Comparison of ENCODE assay signal across 11 mouse cellular contexts in genomic region chr10:57317067-57317466, GRCm38 (mm10).
A peak's percentile ranks its signal among the peaks of the same experiment; 100 is the strongest.
DNase-seq lines count a peak whose midpoint lies in the region; ATAC-seq and TF ChIP-seq lines count a peak whose summit lies in the region.
"Had no signal": no experiment of that assay in that cellular context is flagged by ENCODE, and none has a peak within 500 bp of the region (broad histone marks: within the 10 kb centered on the region; RNA-seq: fewer than 3 reads in every experiment).

No protein-coding gene starts in this region.

- intact Hi-C loops in heart, postnatal 25 days (cut with DNase I) = loop anchor here (2.0 to 10.0 kb wide), 2 partner anchors 132 to 944 kb away; no protein-coding TSS in a partner anchor

- no peak overlapping the region for H3K4me2 ChIP-seq in heart, postnatal 0 days (ENCODE audit: low read depth, low read length)
- no peak overlapping the region for H3K4me2 ChIP-seq in lung, embryonic 14.5 days
- H3K4me2 ChIP-seq in intestine, embryonic 16.5 days (ENCODE audit: low read depth, low read length) = no peak overlapping the region
- H3K4me2 ChIP-seq: midbrain, embryonic 12.5 days had no signal

- no peak for TF ChIP-seq POLR2A in lung, adult 2 months (IDR thresholded peaks at IDR 0.05; ENCODE audit: borderline replicate concordance, extremely low read depth, low read depth, low read length)
- no peak for TF ChIP-seq POLR2A in brain, embryonic 14.5 days (IDR thresholded peaks at IDR 0.05; ENCODE audit: borderline replicate concordance, extremely low read depth, insufficient read depth, insufficient read length, poor library complexity, severe bottlenecking)

- no peak for ATAC-seq in heart, postnatal 0 days (ENCODE audit: insufficient read depth, low read depth)
- ATAC-seq in lung, embryonic 14.5 days (ENCODE audit: insufficient read depth) = no peak
- ATAC-seq in intestine, embryonic 16.5 days = no peak

- H3K36me3 ChIP-seq in heart, postnatal 0 days (replicated peaks; ENCODE audit: control insufficient read depth, insufficient read depth, low read length) = no peaks in the 10 kb centered on the region
- H3K36me3 ChIP-seq in lung, embryonic 14.5 days (ENCODE audit: insufficient read depth) = no peaks in the 10 kb centered on the region
- no peaks in the 10 kb centered on the region for H3K36me3 ChIP-seq in intestine, embryonic 16.5 days (ENCODE audit: control insufficient read depth, insufficient read depth, low read length)
- H3K36me3 ChIP-seq: midbrain, embryonic 12.5 days had no signal

- no peak overlapping the region for H3K4me3 ChIP-seq in heart, postnatal 0 days (ENCODE audit: low read depth, low read length)
- H3K4me3 ChIP-seq in lung, embryonic 14.5 days (ENCODE audit: low read depth, low read length) = no peak overlapping the region
- no peak overlapping the region for H3K4me3 ChIP-seq in lung, adult 2 months (replicated peaks; ENCODE audit: extremely low read depth, low read depth, low read length)
- H3K4me3 ChIP-seq in intestine, embryonic 16.5 days (ENCODE audit: low read length) = no peak overlapping the region
- H3K4me3 ChIP-seq: midbrain, embryonic 12.5 days had no signal

- no peak overlapping the region for H3K27ac ChIP-seq in heart, postnatal 0 days (ENCODE audit: low read depth)
- no peak overlapping the region for H3K27ac ChIP-seq in lung, embryonic 14.5 days (ENCODE audit: low read depth)
- no peak overlapping the region for H3K27ac ChIP-seq in intestine, embryonic 16.5 days (ENCODE audit: low read length)
- H3K27ac ChIP-seq: midbrain, embryonic 12.5 days had no signal

- no peaks in the 10 kb centered on the region for H3K9me3 ChIP-seq in heart, postnatal 0 days (replicated peaks; ENCODE audit: control insufficient read depth, low read length)
- H3K9me3 ChIP-seq in lung, embryonic 14.5 days (ENCODE audit: low read depth, low read length) = no peaks in the 10 kb centered on the region
- no peaks in the 10 kb centered on the region for H3K9me3 ChIP-seq in intestine, embryonic 16.5 days (ENCODE audit: control insufficient read depth, low read length)
- H3K9me3 ChIP-seq: midbrain, embryonic 12.5 days had no signal

- peak; percentile 58 for TF ChIP-seq CTCF in heart, postnatal 0 days (IDR thresholded peaks at IDR 0.05; ENCODE audit: low read depth)
- TF ChIP-seq CTCF in lung, embryonic 14.5 days (IDR thresholded peaks at IDR 0.05; ENCODE audit: low read depth) = peak; percentile 58
- TF ChIP-seq CTCF in lung, adult 2 months (IDR thresholded peaks at IDR 0.05; ENCODE audit: insufficient read depth, low read length) = no peak
- TF ChIP-seq CTCF in brain, embryonic 14.5 days (IDR thresholded peaks at IDR 0.05; ENCODE audit: borderline replicate concordance, extremely low read depth, insufficient read depth, insufficient read length) = peak; percentile 50; the same call in 1 of the 2 replicates

- TF ChIP-seq EP300 in heart, postnatal 0 days (IDR thresholded peaks at IDR 0.05; ENCODE audit: low read depth) = no peak

- peak; percentile 28 for DNase-seq in heart, postnatal 0 days (ENCODE audit: low spot score)
- no peak for DNase-seq in heart, postnatal 25 days (ENCODE audit: low spot score)
- peak; percentile 74 for DNase-seq in lung, embryonic 14.5 days
- DNase-seq in lung, adult 2 months = no peak
- peak; percentile 81 for DNase-seq in brain, embryonic 14.5 days (ENCODE audit: low read depth)
- peak; percentile 11 for DNase-seq in retina, postnatal 1 day
- DNase-seq: cerebellum, adult 11-12 months; left cerebral cortex, postnatal 4 days; thymus, postnatal 14 days had no signal

- H3K4me1 ChIP-seq in heart, postnatal 0 days (ENCODE audit: control insufficient read depth, insufficient read depth) = no peaks in the 10 kb centered on the region
- no peaks in the 10 kb centered on the region for H3K4me1 ChIP-seq in lung, embryonic 14.5 days (ENCODE audit: insufficient read depth)
- H3K4me1 ChIP-seq in lung, adult 2 months (ENCODE audit: control insufficient read depth, insufficient read depth, low read length) = no peaks in the 10 kb centered on the region
- no peaks in the 10 kb centered on the region for H3K4me1 ChIP-seq in intestine, embryonic 16.5 days (ENCODE audit: control insufficient read depth, insufficient read depth, low read length)
- H3K4me1 ChIP-seq: midbrain, embryonic 12.5 days had no signal

- H3K27me3 ChIP-seq in heart, postnatal 0 days (ENCODE audit: control insufficient read depth, insufficient read depth, low read length) = no peaks in the 10 kb centered on the region
- H3K27me3 ChIP-seq in lung, embryonic 14.5 days (ENCODE audit: insufficient read depth, low read length) = no peaks in the 10 kb centered on the region
- H3K27me3 ChIP-seq in intestine, embryonic 16.5 days (replicated peaks; ENCODE audit: control insufficient read depth, insufficient read depth, low read length) = no peaks in the 10 kb centered on the region
- H3K27me3 ChIP-seq: midbrain, embryonic 12.5 days had no signal

- H3K9ac ChIP-seq in heart, postnatal 0 days (replicated peaks; ENCODE audit: low read depth, low read length) = no peak overlapping the region
- no peak overlapping the region for H3K9ac ChIP-seq in lung, embryonic 14.5 days
- no peak overlapping the region for H3K9ac ChIP-seq in intestine, embryonic 16.5 days (ENCODE audit: low read depth, low read length)
- H3K9ac ChIP-seq: midbrain, embryonic 12.5 days had no signal

Comparison
In these comparisons a context has a peak if more than half of its experiments do, and no peak if none do; other contexts are left out.
1. DNase-seq: peak in heart, postnatal 0 days (single experiment), lung, embryonic 14.5 days (single experiment), brain, embryonic 14.5 days (single experiment) and retina, postnatal 1 day (single experiment); none in heart, postnatal 25 days (single experiment) and lung, adult 2 months (single experiment).